Mouse (Mus musculus) heart, postnatal 14 days (tissue): ENCODE measurements at regions not wholly inside any gene's neighbourhood (a gene's known extent, or its start where the extent isn't known, plus 50 kb on each side); places are given as distances from the start of the nearest gene placed in this dataset.
A peak's percentile ranks its signal among the peaks of the same experiment; 100 is the strongest.

Source experiments
- DNase-seq, 2 experiments: peaks; one replicate each; pipeline ENCODE4 v3.0.0; 2021 to 2022
- intact Hi-C: fragments of 180-260 bp; cut with DNase I; formaldehyde crosslinking; loops from one replicate; pipeline ENCODE4 v1.15.1; 2025

DNA sequence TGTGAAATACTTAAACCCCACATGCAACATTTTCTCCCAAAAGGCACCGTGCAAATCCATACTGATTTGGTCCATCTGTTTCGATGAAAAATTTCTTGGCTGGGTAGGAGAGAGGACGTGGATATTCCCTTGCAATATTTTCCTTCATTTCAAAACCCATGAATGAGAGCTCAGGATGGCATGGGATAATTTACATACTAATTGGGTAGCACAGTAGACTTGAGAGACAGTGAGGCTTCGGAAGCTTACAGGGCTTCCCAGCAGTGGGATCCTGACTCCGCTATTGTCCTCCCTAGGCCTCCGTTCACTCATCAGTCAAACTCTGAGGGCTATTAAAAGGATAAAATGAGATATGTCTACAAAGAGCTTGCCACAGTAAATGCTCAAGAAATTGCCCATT, 59.8 kb downstream of the Sox3 start:
- intact Hi-C loops, result no loop called here

DNA sequence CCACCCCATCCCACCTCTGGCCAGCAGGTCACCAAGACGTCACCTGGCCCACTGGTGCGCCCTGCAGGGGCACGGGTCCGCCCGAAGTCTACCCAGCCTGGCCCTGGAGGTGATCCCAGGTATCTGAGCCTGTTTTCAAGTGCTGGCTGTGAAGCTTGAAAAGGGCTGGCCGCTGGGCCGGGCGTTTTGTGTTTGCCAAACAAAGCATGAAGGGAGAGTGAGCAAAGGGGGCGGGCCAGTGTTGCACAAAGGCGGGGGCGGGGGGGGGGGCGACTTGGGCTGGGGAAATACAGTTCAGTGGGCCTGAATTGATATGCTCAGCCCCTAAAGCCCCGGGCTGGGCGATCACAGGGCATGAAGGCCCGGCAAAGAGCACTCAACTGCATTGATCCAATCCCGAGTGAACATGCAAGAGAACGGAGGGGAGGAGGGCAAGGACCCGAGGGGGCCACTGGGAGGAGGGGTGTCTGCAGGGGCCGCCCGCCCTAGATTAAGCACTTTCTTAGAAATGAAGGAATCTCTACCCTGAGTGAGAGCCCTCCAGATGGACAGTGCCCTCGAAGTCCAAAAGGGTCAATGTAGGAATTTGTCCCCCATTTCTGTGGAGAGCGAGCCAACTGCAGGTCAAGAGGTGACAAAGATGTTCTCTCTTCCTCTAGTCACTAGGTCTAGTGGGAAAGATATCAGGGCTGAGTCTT, 61.8 kb downstream of the Sox3 start:
- intact Hi-C loops, result no loop called here
- DNase-seq, result no peak

More for the DNA sequence above, 59.8 kb downstream of the Sox3 start:
- no peak for DNase-seq

DNA sequence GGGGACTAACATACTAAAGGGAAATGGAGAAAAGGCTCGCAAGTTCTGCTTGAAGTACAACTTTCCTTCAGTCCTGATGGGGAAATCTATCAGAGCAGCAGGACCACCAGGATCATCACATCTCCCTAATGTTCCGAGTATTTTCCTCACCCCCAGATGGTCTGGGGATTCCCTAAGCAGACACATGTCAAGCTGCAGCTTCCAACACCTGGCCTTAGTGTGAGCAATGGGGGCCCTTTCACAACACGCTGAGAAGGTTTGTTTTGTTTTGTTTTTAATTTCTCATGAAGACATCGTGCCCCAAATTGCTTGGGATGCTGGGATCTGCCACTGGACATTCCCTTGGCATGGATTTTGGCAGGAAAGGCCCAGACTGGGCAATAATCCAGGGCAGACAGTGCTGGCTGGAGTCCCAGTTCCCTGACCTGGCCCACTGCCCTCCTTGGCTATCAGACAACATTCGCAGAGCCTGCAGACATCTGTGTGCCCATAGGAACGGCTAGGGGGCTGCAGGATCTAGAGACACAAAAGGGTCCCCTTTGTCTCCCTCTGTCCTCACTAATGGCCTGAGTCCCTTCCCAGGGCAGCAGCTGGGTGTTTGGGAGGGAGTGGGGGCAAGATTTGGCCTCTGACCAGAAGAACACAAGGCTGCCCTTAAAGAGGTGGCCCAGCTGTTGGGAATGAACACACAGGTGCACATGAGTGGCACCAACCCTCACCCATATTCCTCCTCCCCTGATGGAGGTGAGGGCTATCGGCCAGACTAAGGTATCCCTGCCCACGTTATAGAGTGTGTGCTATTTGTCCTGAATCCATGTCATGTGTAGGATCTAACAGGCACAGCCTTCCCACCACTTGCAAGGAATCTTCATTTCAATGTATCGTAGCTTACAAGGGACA, 67.8 kb downstream of the Sox3 start:
- intact Hi-C loops, result no loop called here
- peak; percentile 52 to 59 for DNase-seq

DNA sequence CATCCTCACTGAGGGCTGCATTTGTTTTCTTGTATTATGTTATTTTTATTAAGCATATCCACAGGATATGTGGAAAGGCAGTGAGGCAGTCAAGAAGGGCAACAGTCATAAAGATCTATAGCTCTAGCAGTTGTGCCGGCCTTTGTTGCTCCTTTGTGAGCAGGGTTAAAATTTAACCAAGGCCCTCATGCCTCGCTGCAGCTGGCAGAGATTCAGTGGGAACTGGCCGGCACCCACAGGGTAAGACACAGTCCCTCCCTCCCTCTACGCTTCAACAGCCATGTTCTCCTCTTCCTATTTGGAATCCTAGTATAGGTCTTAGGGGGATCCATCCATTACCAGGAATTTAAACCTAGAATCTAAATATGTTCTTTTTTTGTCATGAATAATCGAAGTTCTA, 94.7 kb downstream of the Sox3 start:
- intact Hi-C loops, result no loop called here
- no peak for DNase-seq

DNA sequence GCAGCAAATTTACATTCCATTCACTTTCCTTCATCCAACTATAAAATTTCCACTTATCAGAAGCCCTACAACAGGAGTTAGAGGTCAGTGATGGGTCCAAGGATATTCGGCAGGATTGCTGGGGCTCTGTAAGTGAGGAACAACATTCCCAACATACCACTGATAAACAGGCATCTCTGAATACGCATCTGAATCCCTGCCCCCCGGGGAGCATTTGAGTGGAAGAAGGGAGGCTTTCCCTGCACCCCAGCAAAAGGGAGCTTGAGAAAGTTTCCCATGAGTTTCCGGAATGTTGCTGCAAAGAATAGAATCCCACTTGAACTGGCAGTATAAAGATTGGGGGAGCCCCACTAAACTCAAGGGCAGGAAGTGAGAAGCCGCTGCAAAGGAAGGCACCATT, 112.5 kb downstream of the Sox3 start:
- intact Hi-C loops, result no loop called here
- no peak for DNase-seq

DNA sequence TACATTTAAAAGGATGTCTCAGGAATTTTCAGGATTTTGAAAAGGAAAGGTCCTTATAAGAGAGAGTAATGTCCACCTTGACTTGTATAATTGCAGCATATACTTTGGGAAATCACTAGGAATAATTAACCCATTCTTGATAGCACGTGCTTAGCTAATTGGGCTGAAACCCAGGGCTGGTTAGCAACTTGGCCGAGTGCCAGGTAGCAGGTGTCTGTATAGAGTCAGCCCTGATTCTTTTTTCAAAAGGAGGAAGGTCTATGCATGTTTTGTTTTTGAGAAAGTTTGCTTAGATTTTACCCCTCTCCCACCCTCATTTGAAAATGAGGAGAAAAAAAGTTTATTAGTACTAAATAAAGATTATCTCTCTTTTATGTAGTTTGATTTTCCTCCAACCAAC, 113.1 kb downstream of the Sox3 start:
- intact Hi-C loops, result no loop called here
- DNase-seq, result peak in 1 of 2 experiments; percentile 3

DNA sequence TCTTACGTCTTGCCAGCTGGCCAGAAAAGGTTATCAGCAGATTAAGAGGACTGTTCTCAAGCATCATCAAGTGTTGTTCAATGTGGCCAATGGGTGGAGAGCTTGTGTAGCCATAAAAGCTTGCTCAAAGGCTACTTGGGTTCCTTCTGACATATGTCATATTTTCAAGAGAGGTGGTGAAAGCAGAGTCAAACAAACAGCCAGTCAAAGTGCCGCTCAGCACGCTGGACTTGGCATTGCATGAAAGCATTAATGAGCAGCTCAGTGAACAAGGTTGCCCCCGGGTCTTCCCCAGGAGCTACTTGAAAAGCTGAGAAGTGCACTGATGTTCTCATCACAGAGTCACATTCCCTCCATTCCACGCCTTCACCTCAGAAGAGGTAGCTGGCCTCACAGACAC, 119.6 kb downstream of the Sox3 start:
- intact Hi-C loops, result no loop called here
- no peak for DNase-seq

DNA sequence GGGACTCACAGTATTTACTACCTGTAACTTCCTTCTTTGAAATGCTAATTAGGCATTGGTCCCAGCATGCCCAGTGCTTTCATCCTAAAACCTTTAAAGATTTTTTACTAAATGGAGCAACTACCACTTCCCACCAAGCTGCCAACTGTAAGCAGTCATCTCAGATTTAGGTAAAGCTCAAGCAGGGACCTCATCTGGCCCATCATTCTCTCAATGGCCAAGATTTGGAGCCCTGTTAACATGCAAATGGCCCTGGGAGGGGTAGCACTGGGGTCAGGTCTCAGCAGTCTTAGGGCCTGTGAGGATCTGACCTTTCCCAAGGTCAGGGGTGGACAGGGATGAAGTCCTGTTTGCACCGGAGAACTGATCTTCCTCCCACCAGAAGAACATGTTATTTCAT, 120.8 kb downstream of the Sox3 start:
- intact Hi-C loops, result no loop called here
- DNase-seq, result no peak

DNA sequence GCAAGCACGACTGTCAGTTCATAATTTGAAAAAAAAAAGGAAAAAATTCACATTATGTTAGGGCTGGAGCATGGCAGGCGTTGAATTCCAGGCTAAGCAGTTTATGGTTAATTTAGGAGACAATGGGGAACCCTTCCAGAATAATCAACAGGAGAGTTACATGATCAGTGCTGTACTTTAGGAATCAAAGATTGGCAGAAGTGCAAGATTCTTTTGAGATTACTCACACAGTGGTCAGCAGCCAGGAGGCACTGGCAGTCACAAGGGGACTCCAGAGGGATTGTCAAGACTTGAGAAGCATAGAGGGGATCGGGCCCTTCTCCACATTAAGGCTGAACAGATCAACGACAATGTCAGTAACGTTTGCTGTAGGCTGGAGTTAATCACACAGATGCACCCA, 142.8 kb downstream of the Sox3 start:
- no peak for DNase-seq
- intact Hi-C loops, result no loop called here

DNA sequence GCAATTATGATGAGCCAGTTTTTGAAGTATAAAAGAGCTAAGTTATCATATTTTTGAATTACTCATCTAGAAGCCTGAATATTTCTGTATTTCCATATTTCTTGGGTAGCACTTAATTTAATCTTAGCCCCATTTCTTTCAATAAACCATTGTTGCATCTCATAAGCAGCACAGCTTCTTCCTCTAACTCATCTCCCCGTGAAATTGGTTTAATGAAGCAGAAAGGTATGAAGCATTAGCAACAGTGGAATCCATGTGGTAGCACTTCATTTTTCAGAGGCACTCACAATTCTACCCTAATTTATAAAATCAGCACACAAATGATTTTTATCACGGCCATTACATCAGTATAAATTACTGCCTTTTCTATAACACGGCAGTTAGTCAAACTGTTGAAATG, 149.3 kb downstream of the Sox3 start:
- no peak for DNase-seq
- intact Hi-C loops, result no loop called here

DNA sequence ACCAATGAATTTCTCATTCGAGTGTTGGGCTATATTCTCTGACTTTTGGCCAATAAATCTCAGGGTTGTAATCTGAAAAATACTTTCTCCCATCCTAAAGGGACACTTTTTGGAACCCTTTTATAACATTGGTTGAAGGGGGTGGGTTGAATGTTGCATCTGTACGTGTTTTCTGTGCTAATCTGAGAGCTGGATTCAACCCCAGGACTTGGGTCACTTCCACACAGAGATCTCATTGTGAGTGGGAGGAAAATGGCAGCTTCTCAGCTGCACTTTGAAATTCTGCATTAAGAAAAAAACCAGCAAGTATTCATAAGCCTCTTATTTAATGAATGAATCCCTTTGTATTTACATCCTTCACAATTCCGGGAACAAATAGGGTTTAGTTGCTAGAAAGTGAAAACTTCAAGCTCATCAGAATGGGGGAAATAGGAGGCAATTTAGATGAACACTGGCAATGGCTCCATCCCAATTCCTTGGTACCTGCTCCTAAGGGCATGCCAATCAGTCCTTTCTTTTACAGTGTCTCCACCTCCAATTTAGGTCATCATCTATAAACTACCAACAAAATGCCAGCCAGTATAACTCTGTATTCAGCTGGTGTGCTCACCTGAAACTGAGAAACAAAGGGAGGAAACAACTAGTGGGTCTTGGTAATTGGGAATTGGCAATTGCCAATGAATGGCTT, 150.1 kb downstream of the Sox3 start:
- intact Hi-C loops, result no loop called here
- DNase-seq, result no peak

DNA sequence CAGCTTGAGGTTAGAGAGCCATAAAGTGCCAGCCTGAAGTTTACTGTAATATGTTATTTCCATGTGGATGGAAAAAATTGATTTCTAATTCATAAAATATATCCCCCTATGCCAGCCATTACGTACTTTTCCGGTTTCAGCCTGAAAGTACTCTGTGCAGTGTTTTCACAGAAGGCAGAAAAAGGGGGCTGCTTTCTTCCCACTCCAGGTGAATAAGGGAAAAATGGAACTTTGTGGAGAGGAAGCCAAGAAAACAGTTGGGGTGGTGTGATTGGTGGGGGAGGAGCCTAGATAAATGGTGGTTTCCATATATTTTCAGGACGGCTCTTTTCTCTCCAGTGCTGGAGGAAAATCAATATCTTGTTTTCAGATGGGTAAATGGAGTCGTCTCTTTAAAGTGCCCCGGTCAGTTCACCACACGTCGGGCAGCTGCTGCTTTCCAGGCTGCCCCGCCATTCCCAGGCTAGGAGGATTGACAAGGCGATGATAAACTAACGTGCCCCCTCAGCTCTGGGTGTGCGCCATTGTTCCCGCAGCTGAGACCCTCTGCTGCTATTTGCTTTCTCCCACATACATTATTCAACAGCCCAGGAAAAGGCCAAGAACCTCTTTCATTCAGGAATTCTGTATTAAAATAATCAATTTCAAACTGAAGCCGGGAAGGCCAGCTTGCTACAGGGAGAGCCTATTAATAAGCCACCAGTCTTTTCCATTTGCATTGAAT, 127.1 kb upstream of the Atp11c start:
- intact Hi-C loops, result no loop called here
- no peak for DNase-seq

DNA sequence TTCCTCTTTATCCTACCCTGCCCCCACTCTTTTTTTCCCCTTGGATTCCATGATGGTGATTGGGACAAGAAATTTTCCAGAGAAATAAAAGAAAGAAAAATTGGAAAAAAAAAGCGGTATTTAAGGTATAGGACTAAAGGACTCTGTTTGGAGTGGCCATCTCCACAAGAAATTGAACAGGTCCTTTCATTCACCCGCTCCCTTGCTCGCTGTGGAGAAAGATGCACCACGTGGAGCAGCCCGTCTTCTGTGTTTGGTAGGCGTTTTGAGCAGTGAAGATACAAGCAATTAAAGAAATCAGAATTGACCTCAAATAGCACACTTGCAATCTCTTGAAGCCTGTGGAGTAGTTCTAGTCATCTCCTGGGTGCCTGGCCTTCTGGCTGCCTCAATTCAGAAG, 126.3 kb upstream of the Atp11c start:
- no peak for DNase-seq
- intact Hi-C loops, result no loop called here

DNA sequence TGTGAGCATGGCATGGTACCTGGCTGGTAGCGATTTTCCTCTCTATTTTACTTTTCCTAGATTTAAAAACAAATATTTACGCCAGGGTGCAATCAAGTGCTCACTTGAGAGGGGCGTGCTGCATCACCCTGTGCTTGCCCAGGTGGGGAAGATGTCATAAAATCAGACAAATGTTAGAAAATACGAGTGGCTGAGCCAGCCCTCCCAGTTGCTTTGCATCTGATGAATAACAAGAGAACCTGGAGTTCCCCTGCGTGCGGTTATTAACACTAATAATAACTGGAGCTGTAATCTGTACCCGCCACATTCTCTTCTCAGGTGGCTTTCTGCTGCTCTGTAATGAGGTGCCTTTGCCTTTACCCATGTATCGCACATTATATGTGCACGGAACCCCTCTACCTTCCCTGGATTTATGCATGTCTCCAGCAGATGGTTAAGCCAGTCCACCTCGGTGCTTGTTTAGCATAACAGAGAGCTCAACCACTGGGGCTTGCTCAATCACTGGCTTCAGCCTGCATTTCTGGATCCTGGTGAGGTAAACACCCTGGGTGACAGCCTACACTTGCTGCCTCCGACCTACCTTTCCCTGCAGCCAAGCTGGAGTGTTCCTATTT, 125.8 kb upstream of the Atp11c start:
- intact Hi-C loops, result no loop called here
- no peak for DNase-seq

DNA sequence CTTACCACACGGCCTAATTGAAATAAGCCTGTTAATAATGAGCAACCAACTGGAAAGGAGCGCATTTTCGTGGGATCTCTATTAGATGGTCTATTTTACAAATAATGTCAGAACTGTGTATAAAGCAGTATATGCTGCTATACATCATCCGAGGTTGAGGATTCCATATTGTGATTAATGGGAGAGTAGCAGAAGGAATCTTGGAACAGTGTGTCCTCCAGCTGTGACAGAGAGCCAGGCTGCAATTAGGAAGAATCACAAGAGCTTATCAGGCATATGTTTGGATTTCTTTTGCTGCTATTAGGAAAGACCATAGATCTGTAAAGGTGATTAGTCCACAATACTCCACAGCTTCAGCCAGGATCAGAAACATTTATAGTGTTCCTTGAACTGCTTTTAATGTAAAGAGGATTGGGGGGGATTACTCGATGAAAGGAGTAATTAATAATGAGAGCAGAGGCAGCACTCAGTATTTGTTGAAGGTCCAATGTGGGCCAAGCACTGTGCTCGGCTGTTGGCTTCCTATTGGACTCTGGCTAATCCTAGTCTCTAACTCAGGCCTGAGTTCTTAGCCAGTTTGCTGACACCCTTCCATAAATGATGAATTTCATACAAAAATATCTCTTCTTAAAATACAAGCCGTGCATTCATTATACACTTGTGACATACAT, 88.7 kb upstream of the Atp11c start:
- DNase-seq, result no peak

DNA sequence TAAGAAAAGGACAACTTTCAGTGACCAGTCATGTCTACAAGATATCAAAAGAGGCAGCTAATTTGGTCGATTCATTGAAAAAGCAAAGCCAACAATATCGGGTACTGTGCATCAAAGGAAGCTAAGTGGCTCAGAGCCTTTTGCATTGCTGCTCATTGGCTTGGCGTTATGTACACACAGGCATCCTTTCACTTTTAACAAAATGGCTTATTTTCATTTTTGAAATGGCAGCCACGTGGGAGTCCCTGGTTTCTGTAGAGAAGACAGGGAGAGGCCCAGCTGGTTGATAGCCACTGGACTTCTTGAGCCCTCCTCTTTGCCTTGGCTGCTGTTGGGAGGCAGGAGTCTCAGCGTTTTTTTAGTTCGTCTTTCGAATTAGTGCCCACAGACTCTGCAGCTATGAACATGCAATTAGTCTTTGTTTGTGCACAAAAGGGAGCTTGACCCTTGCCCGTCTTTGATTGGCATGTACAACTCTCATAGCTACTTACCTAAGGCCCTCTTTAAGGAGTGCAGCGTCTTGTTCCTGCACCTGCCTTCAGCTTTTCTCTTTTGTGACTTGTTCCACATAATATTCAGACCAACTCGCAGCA, 52.3 kb upstream of the Atp11c start:
- intact Hi-C loops, result no loop called here
- DNase-seq, result no peak

More for the DNA sequence above, 88.7 kb upstream of the Atp11c start:
- intact Hi-C loops, result no loop called here
